Mouse (Mus musculus): ENCODE results near the gene Pck1.
A peak's percentile ranks its signal among the peaks of the same experiment; 100 is the strongest.
"Not testable (repeated sequence)": the region's sequence is repeated elsewhere in the genome, so short reads cannot be mapped to it uniquely, and the experiment has no call there.

Pck1 gene

DNA sequence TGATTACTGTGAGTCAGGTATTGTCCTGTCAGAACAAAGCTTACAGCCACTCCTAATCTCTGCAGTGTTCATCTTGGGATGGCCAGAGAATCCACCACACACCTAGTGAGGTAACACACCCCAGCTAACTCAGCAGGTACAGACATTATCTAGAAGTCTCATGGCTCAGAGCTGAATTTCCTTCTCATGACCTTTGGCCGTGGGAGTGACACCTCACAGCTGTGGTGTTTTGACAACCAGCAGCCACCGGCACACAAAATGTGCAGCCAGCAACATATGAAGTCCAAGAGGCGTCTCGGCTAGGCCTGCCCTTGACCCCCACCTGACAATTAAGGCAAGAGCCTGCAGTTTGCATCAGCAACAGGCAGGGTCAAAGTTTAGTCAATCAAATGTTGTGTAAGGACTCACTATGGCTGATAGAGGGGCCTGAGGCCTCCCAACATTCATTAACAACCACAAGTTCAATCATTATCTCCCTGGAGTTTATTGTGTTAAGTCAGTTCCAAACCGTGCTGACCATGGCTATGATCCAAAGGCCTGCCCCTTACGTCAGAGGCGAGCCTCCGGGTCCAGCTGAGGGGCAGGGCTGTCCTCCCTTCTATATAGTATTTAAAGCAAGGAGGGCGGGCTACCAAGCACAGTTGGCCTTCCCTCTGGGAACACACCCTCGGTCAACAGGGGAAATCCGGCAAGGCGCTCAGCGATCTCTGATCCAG, at the start of gene Pck1:
Gene Pck1 (plus strand): TSS at position 613 of the 716 bp plus-strand sequence.
- DNase-seq (ENCODE audit: low read depth) = no peak

DNA sequence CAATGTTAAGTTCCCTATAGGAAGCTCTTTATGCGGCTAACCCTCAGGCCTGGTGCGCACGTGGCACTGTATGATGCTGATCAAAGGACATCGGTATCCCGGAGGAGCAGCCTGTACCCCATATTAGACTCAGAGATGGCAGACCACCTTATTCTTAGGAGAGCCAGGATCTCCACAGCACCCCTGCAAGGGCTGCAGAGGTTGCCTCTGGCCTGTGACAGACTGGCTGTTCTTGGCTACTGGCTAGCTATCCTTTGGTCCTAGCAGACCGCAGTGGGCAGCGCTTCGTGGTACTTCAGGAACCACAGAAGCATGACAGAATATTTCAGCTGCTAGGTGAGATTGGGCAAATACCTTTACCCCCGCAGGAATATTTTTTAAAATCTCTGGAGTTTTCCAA, 46.4 kb upstream of the Pck1 start:
- no peak for DNase-seq (ENCODE audit: low read depth)

DNA sequence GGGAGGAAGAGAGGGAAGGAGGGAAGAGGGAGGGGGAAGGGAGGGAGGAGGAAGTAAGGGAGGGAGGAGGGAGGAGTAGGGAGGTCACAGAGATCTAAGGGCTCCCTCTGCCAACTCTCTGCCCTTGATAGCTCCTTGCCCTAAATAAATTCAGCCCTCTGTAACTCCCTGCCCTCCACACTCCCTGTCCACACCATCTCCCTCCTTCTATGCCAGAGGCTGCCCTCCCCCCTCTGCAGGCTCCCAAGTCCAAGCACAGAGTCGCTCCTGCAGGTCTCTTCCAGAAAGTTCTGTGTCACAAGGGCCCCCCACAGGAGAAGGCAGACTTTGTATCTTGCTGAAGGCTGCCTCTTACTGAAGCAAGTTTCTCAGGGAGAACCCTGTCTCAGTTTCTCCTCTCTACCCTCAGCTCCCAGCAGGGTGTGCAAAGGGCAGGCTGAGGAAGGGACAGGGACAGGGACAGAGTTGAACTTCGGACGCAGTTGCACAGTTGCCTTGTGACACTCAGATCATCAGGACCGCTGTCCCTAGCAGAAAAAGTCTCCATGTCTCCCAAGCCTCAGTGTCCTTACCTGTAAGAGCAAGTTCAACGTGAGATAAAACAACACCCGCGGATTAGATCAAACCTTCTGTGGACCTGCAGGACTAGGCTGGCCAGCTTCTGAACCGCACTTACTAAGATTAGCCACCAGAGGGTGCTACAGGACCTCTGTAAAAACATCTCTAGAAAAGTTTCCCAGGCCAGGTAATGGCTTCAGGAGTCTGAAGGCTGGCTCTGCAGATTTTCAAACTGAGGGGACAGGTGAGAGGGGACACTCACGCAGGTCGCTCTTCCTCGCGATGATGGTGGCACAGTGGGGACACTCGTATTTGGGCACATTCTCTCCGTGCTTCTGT, 45.7 kb upstream of the Pck1 start:
- DNase-seq (ENCODE audit: low read depth) = peak; percentile 81

DNA sequence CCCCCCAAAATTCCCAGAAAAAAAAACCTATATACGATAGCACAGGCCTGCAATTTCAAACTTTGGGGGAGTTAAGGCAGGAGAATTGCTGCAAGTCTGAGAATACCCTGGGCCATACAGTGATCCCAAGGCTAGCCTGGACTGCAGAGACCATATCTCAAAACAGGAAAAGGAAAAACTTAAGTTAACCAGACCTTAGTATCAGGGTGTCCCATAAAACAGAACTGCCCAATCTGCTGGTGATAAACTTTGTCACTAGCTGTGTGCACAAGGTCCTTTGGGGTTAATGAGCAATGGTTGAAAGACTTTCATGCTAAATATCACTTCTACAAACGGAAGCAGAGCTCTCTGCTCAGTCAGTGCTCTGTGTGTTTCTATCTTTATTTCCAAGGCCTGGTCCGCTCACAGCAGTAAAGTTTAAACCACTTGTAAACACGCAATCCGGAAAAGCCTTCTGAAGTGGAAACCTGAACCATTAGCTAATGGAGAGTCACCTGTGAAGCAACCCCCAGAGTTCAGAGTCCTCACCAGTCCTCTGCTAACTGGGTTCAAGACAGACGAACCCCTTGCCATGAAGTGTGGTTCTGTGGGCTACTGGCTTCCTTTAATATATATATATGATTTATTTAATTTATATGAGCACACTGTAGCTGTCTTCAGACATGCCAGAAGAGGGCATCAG, 44.2 kb upstream of the Pck1 start:
- no peak for DNase-seq (ENCODE audit: low read depth)

GRCm38 (mm10) chr2:173109510-173109909, 43.3 kb upstream of the Pck1 start:
- DNase-seq (ENCODE audit: low read depth) = no peak

DNA sequence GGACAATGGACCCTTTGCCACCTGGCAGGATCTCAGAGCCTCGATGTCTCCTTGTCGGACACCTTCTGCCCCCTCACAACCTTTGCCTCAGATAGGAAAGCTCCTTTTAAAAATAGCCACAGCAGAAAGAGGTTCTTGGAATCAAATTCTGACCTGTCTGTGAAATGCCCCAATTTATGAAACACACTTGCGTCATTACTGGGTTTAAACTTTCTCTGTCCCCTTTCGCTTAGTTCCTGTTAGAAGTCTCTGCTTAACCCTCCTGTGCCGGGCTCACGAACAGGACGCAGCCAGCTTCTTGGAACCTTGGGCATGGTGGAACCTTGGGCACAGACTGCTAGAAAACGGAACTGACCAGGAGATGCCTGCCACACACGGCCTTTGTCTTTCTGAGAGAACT, 42.3 kb upstream of the Pck1 start:
- DNase-seq (ENCODE audit: low read depth) = no peak

DNA sequence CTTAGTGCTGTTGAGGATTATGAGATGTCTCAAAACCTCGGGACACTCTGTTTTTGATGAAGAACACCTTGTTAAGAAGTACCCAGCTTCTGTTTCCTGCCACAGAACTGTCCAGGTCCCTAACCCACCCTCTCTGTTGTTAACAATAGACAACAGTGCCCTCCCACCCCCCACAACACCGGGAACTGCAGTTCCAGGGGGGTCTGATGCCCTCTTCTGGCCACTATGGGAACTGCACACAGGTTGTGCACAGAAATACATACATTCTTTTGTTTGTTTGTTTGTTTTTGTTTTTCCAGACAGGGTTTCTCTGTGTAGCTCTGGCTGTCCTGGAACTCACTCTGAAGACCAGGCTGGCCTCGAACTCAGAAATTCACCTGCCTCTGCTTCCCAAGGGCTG, 39.1 kb upstream of the Pck1 start:
- DNase-seq (ENCODE audit: low read depth) = not testable (repeated sequence)

GRCm38 (mm10) chr2:173119023-173119944, 33.6 kb upstream of the Pck1 start, which contains the start of gene Ctcfl:
Ctcfl (minus strand) TSS chr2:173119525.
- DNase-seq (ENCODE audit: low read depth) = no peak

GRCm38 (mm10) chr2:173120117-173120516, 32.7 kb upstream of the Pck1 start:
- not testable (repeated sequence) for DNase-seq (ENCODE audit: low read depth)

DNA sequence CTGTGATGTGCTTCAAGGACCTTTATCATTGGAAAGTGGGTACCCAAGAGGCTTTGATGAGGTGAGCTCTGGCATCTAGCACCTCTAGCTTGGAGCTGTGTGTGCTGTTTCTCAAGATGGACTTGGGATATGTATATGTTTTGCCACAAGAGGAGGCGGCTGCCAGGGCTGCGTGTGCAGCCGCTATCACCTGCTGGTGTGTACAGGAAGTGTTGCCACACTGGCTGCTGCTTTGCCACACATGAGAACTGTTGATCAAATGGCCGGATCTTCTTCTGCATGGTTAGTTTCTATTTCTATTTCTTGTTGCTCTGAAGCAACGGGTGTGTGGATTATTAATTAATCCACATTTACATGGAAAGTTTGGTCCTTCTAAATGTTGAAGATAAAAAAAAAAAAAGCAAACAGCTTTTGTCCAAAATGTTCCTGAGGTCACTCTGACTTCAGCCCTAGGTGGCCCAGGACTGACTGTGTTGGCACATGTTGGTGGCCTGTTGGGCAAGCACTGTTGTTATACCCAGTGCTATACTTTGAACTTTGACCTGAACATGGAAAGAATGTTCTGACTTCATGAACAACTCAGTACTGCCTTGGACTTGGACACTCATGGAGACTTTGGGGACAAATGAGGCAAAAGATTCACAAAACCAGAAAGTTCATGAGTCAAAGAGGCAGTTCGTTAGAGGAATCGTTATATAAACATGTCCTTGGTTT, 28.7 kb upstream of the Pck1 start:
- DNase-seq (ENCODE audit: low read depth) = no peak

DNA sequence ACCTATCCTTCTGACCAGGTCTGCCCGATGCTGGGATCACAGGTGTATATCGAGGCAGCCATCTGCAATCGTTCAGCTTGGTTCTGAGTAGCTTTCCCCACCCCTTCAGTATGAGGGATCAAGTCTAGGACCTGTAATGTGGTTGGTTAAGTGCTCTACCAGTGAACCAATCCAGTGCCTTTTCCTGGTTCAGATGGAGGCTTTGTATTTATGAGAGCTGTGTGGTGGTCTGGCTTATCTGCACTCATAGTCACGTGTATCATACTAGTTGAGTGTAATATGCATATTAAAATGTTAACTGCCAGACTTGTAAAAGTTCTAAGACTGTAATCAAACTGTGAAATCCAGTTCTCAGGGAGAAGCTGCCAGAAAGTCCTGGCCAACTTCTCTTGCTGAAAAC, 26.5 kb upstream of the Pck1 start:
- DNase-seq (ENCODE audit: low read depth) = no peak

DNA sequence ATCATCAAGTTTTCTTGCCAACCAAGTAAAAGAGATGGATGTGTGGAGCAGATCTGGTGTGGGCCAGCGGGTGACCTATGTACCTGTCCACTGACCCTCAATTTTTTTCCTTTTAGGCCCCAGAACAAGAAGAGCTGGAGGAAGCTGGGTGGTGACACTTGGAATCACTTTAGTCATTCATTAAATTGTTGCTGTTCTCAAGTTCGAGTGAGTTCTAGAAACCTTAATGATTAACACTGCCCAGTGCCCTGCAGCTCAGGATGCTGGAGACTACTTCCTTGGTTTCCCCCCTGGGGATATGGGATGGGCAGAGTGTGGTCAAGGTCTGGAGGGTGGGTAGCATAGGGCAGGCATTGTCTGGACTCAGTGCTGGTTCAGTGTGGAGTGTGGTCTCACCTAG, 23.7 kb upstream of the Pck1 start:
- no peak for DNase-seq (ENCODE audit: low read depth)

- no peak for DNase-seq (ENCODE audit: low read depth)
Measured at GRCm38 (mm10) chr2:173132262-173132661, 20.6 kb upstream of the Pck1 start.

DNA sequence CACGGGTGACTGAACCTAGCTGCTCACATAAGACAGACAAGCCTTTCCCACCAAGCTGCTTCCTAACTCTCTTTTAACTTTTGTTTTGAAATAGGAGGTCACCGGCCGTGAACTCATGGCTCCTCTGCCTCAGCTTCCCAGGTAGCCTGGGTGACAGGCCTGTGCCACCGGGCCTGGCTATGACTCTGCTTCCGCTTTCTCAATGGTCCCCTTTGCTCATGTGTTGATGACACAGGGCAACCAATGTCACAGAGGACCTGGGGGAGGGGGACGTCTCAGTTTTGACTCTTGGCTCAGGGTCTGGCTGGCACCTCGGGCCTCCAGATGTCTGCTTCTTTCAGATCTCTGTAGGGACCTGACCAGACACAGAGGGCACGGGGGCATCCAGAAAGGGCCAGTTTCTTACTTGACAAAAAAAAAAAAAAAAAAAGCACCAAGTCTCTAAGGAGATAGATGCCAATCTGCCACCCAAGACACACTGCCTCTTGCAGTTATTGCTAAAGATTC, 20.0 kb upstream of the Pck1 start:
- no peak for DNase-seq (ENCODE audit: low read depth)

DNA sequence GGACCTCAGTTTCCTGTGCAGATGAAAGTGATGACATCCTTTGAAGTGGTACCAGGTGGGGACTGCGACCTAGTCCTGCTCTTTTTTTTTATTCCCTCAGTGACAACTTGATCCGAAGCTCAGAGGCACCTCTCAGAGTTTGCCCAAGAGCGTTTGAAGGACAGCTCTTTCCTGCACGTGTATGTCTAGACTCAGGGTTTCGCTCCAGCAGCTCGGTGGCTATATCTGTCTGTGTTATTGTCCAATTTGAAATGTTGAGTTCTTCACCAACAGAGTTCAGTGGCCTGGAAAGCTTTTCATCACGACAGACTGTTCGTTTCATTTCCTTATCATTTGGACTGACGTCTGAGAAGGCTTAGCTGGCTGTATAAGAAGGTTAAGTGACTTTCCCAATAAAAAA, 18.2 kb upstream of the Pck1 start:
- DNase-seq (ENCODE audit: low read depth) = no peak

- DNase-seq (ENCODE audit: low read depth) = no peak
Measured at GRCm38 (mm10) chr2:173138323-173139239, 14.3 kb upstream of the Pck1 start.

DNA sequence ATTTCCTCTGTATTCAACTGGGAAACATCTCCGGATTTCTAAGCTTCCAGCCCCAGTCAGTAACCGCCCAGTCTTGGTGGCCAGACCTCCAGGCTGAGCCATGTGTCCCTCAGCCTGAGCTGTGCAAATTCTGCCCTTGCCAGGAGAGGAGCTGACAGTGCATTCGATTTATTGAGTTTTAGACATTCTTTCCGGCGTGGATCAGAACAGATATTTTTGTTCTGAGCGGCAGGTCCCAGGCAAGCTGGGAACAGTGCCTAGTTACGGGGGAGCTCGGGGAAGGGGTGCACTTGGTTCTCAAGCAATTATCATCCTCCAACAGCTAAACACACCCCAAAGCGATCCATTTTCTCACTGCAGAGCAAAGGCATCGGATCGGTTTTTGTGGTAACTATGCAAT, 9.2 kb upstream of the Pck1 start:
- no peak for DNase-seq (ENCODE audit: low read depth)

DNA sequence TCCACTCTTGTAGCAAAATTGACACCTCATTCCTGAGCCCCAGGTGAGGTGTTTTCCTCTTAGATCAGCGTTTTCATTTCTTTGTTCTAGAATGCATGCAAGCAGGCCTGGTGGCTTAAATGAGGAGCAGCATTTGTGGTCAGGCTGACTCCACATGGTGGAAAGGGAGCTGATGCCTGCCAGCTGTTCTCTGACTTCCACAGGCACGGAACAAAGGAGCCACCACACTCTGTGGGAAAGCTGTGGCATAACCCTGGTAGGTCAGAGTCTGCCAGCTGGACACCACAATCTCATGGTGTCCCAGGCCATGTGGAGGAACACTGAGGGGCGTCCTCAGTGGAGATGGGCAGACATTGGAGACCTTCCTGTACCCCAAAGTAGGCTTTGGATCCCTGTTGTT, 7.0 kb upstream of the Pck1 start:
- DNase-seq (ENCODE audit: low read depth) = no peak

DNA sequence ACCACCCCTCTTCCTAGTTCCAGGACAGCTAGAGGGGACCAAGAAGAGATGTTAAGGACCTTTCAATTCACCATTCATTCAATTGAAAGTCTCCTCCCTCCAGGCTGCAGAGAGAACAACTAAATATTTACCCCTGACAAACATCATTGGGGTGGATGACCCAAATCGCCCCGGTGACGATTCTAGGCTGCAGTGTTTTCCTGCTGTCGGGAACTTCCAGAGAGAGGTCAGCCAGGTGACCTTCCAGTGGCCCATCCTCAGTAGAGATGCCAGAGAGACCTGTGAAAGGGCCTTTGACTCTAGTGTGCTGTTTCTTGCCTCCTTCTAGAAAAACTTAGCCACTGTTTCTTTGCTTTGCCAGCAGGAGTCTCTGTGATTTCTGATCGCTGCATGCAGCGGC, 6.1 kb upstream of the Pck1 start:
- no peak for DNase-seq (ENCODE audit: low read depth)

GRCm38 (mm10) chr2:173148001-173148400, 4.8 kb upstream of the Pck1 start:
- no peak for DNase-seq (ENCODE audit: low read depth)
